Mouse (Mus musculus) cerebellum, adult 2 months (tissue): ENCODE measurements around the gene Shld2. TPM values are rescaled to one million over a fixed set of nuclear protein-coding genes. Genes with fewer than 3 reads are reported as not detected.

Experiments
- DNase-seq, 2 experiments: peaks; one replicate each; pipeline ENCODE4 v3.0.0; 2021
- H3K27ac ChIP-seq: fragments of 200-500 bp; 2 replicates; pipeline ENCODE4 v1.5.1; 2012; ENCODE audit warnings: low read length, control low read depth, inconsistent platforms; ENCODE audit not compliant: insufficient read depth
- H3K27me3 ChIP-seq: fragments of 200-500 bp; 2 replicates; pipeline ENCODE4 v1.6.1; 2012; ENCODE audit warnings: inconsistent platforms, mild to moderate bottlenecking, low read length, moderate library complexity; ENCODE audit not compliant: control insufficient read depth, insufficient read depth
- H3K4me1 ChIP-seq: fragments of 200-500 bp; 2 replicates; pipeline ENCODE4 v1.6.1; 2011; ENCODE audit warnings: low read length; ENCODE audit not compliant: control insufficient read depth, insufficient read depth
- H3K4me3 ChIP-seq: fragments of 200-500 bp; replicated peaks from 2 replicates; pipeline ENCODE3; 2011; ENCODE audit warnings: mild to moderate bottlenecking, low read depth, low read length, control low read depth; ENCODE audit not compliant: insufficient read depth
- CTCF ChIP-seq: fragments of 200-500 bp; IDR thresholded peaks from 2 replicates; pipeline ENCODE4 v1.5.1; 2011; ENCODE audit warnings: low read depth, mild to moderate bottlenecking, control low read depth, low read length, moderate library complexity, borderline replicate concordance; ENCODE audit not compliant: insufficient read depth
- POLR2A ChIP-seq: fragments of 200-500 bp; IDR thresholded peaks from 2 replicates; pipeline ENCODE4 v1.6.1; 2011; ENCODE audit warnings: low read length, control low read depth, borderline replicate concordance; ENCODE audit not compliant: insufficient read depth
- WGBS: fragments of 180-500 bp; shearing (Covaris S2); methylation state at CpG from one replicate; pipeline ENCODE4 v1.1.7; 2018; 5-methylcytosine and 5-hydroxymethylcytosine counted together
- polyA plus RNA-seq: library from polyadenylated mRNA; depleted of rRNA; stranded (reverse); fragments of >200 nt; gene quantifications from 2 replicates; pipeline ENCODE4 v1.2.3, GENCODE M21; 2012

Shld2 gene
- polyA plus RNA-seq, 1 experiment: 4.5 TPM

DNA sequence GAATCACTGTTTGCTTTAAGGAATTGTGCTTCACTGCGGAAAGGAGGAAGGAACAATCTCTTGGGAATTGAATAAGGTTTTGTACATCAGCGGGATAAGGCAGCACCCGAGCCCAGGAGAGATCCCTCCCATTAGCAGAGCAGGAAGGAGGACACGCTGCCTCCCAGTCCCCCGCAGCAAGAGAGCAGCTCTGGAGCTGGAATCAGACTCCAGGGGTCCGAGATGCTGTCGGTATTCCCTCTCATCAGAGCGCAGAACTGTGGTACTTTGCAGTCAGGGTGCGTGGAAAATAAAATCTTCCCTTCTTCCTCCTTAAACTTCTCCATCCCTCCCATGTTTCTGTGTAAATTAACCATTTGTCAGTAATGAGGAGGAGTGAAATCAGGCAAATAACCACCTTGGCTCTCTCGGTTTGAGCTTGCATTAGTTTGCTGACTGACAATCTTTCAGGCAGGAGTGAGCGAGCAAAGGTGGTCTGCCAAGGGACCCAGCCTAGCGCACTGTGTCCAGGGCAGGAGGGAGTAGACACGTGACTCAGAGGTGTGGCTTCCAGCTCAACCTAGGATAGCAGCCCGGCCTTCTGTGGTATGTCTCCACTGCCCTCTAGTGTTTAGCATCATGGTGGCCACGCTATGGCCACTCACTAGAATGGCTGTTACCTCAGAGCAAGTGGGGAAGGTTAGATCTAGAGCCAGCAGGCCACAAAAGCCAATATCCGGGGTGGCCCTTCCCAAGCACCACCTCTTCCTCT lies 75.5 kb downstream of the Shld2 start:
- TF ChIP-seq POLR2A: no peak
- peak; percentile 96 for TF ChIP-seq CTCF
- peaks cover 4% of the 10 kb centered on the region for H3K4me1 ChIP-seq
- no peak overlapping the region for H3K27ac ChIP-seq
- peak; percentile 65 to 68 for DNase-seq
- peak overlapping the region; percentile 57 for H3K4me3 ChIP-seq
- H3K27me3 ChIP-seq: no peaks in the 10 kb centered on the region
- 4% methylated on average over 16 of the region's 16 CpGs for WGBS

DNA sequence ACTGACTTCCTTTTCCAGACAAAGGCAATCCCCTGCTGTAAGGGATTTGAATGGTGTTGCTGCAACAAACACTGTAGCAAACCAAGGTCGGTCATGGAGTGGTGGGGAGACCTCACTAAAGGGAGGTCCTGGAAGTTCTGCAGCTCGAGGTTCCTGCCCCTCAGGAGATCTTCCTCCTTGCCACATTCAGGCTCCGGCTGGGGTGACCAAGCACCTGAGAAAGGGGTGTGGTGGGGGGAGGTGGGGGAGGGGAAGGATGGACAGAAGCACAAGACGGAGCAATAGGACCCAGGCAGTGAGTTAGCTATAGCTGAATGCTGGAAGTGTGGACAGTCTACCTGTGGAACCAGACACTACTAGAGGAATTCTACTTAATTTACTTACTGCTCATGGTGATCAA lies 76.4 kb downstream of the Shld2 start:
- no peak for DNase-seq
- WGBS: 66% methylated on average over 4 of the region's 4 CpGs
- TF ChIP-seq CTCF: no peak
- no peak for TF ChIP-seq POLR2A

DNA sequence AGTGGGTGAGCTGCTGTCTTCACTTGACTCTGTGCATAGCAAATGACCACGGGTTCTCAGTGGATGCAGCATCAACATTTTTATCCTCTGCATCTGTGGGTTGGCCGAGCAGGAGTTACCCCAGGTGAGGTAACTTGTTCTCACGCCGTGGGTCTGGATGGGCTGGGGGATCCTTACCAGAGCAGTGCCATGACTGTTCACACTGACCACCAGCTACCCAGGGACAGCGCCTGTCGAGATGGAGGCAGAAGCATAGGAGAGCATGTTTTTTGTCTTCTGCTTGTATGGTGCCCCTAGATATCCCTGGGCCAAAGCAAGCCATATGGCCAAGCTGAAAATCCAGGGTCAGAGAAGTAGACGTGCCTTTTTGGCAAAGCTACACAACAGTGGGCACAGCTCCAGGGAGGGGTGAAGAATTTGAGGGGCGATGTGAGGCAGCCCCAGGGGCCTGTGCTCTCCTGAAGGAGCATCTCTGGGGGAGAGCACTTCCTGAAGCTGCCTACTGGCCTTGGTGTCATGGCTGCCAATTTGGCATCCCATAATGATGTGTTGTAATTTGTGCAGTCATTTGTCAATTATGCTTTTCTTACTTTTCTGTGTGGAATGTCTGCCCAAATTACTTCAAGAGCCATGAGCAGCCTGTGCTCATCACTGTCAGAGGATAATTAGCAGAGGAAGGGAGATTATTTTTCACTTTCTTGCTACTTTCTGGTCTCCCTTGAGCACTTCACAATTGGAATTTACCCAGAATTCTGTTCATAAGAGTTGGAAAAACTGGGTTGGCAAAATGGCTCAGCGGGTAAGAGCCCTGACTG lies 77.2 kb downstream of the Shld2 start:
- no peak for TF ChIP-seq POLR2A
- TF ChIP-seq CTCF: no peak
- WGBS: 44% methylated on average over 9 of the region's 9 CpGs
- Histone ChIP-seq H3K27ac (no peak overlapping the region), H3K4me1 (peaks cover 4% of the 10 kb centered on the region), H3K27me3 (no peaks in the 10 kb centered on the region), H3K4me3 (no peak overlapping the region)
- DNase-seq: no peak

More for the DNA sequence above, 76.4 kb downstream of the Shld2 start:
- Histone ChIP-seq H3K27me3 (no peaks in the 10 kb centered on the region), H3K27ac (no peak overlapping the region), H3K4me3 (no peak overlapping the region), H3K4me1 (peaks cover 4% of the 10 kb centered on the region)

DNA sequence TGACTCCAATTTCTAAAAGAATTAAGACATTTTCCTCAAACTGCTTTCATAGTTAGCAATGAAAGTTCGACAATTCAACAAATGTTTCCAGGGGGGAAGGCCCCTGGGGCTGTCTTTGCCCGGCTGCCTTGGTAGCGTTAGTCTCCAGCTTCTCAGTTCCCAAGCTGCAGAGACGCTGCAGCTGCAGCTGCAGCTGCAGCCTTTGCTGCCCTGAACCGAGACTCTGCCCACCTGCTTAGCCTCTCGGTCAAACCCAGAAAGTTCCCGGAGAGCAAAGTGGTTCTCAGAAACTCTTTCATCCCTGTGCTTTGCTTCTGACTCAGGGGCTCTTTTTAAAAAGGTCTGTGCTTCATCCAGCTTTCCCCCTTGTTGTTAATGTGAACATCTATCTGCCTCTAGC lies 78.0 kb downstream of the Shld2 start:
- no peak for TF ChIP-seq POLR2A
- no peak for TF ChIP-seq CTCF
- Histone ChIP-seq H3K4me3 (no peak overlapping the region), H3K27ac (no peak overlapping the region), H3K4me1 (peaks cover 4% of the 10 kb centered on the region), H3K27me3 (no peaks in the 10 kb centered on the region)
- 67% methylated on average over 7 of the region's 7 CpGs for WGBS
- no peak for DNase-seq

DNA sequence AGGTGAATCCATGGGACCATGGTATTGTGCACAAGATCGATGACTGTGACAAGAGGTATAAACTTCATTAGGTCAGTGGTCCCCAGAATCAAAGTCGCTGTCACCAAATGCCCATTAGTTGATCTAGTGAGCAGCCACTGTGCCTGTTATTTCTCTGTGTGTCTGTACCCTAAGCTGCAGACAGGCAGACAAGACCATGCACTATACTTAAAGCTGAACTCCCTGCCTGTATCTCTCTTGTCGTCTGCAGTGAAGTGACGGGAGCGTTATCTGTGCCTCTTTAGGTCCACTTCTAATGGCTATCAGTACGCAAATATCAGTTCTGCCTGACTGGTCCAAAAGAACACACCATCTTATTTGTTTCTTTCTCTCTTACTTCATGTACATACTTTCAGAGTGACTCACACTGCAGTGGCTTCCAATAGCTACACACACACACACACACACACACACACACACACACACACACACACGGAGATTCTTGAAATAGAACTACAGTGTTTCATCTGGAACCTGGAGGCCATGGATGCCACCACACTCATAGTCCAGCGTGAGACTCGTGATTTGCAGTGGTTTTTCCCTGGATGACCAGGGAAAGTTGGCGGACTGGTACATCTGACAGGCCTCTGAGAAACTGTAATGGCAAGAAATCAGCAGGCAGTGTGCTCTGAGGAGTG lies 81.3 kb downstream of the Shld2 start:
- 92% methylated on average over 10 of the region's 10 CpGs for WGBS
- DNase-seq: no peak
- TF ChIP-seq POLR2A (no peak), CTCF (no peak)
- no peaks in the 10 kb centered on the region for H3K27me3 ChIP-seq
- H3K4me1 ChIP-seq: peaks cover 13% of the 10 kb centered on the region
- no peak overlapping the region for H3K4me3 ChIP-seq
- no peak overlapping the region for H3K27ac ChIP-seq

DNA sequence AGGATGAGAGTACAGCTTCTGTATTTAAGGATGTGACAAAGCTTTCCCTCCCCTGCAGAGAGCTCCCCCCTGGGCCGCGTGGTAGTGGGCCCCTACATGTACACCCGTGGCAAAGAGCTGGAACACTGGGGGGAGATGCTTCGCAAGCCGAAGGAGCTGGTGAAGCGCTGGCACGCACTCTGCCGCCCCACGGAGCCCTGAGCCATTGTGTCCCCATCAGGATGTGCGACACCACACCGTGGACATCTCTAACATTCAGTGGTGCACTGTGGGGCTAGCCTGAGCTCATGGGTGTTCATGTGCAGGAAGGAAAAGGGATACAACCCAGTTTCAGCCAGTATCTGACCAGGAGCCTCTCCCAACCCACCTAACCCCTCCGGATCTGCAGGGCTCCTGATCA lies 82.3 kb downstream of the Shld2 start:
- H3K27ac ChIP-seq: no peak overlapping the region
- no peak overlapping the region for H3K4me3 ChIP-seq
- WGBS: 77% methylated on average over 12 of the region's 12 CpGs
- TF ChIP-seq CTCF (no peak), POLR2A (no peak)
- no peak for DNase-seq
- H3K4me1 ChIP-seq: peaks cover 11% of the 10 kb centered on the region
- H3K27me3 ChIP-seq: no peaks in the 10 kb centered on the region

DNA sequence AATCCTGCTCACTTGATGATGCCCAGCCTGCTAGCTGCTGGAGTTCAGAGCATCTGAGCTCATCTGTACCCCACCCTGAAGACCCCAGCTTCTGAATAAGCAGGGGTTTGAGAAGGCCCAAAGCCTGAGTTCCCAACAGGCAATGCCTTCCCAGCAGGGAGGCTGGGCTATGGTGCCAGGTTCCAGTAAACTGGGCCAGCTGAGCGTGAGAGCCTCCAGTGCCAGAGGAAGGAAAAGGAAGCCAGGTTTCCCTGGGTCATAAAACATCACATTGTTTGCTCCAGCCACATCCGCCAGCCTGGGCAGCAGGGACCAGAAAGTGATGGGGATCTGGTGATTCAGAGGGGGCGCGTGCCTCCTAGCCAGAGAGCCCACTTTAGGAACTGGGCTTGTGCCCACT lies 83.7 kb downstream of the Shld2 start:
- no peaks in the 10 kb centered on the region for H3K27me3 ChIP-seq
- peak in 1 of 2 experiments; percentile 31 for DNase-seq
- H3K27ac ChIP-seq: no peak overlapping the region
- 19% methylated on average over 4 of the region's 4 CpGs for WGBS
- TF ChIP-seq POLR2A (no peak), CTCF (no peak)
- no peak overlapping the region for H3K4me3 ChIP-seq
- H3K4me1 ChIP-seq: peaks cover 12% of the 10 kb centered on the region

DNA sequence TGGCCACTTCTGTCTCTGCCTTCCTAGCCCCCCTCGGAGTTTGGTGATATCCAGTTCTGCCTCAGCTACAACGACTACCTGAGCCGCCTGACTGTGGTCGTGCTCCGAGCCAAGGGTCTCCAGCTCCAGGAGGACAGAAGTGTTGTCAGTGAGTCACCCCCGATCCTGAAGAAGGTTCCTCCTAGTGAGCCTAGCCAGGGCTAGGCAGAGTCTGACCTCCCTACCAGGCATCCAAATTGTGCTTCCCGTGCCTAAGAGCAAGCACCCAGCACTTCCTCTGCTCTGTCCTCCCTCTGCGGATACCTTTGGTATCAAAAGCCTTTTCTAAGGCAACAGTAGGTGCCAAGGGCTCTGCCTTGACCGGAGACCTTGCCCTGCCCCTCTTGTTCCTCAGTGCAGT lies 84.3 kb downstream of the Shld2 start:
- H3K4me3 ChIP-seq: no peak overlapping the region
- no peak for TF ChIP-seq CTCF
- no peak for TF ChIP-seq POLR2A
- no peaks in the 10 kb centered on the region for H3K27me3 ChIP-seq
- no peak for DNase-seq
- WGBS: 83% methylated on average over 9 of the region's 9 CpGs
- no peak overlapping the region for H3K27ac ChIP-seq
- peaks cover 15% of the 10 kb centered on the region for H3K4me1 ChIP-seq
